Mouse (Mus musculus): Measurements from ENCODE around the gene Olfr282. TPM values are rescaled to one million over a fixed set of nuclear protein-coding genes. Genes with fewer than 3 reads are reported as not detected.

The Olfr282 gene
- polyA plus RNA-seq, 1 experiment from 2014 or later: not detected

DNA sequence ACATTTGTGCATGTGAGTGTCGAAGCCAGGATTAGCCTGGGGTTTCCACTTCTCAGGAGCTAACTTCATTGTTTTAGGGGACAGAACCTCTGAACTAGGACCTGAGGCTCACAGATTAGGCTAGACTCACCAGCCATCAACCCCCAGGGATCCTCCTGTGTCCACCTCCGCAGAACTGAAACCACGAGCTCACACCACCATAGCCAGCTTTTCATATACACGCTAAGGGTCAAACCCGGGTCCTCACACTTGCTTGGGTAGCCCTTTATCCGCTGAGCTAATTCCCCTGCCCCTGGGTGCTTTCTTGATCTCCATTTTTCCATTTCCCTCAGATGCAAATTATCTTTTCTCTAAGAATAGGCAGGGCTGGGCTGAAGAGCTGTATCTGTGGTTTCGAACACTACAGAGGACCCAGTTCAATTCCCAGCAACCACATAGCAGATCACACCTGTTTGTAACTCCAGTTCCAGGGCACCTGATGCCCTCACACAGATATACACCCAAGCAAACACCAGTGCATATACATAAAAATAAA, 48.6 kb downstream of the Olfr282 start:
- H3K36me3 ChIP-seq: no peaks in the 10 kb centered on the region
- no peak for ATAC-seq (replicated peaks)
- H3K4me2 ChIP-seq (replicated peaks): no peak overlapping the region
- H3K27ac ChIP-seq (replicated peaks): no peak overlapping the region
- H3K9ac ChIP-seq (replicated peaks): no peak overlapping the region
- H3K9me3 ChIP-seq: no peaks in the 10 kb centered on the region
- no peaks in the 10 kb centered on the region for H3K27me3 ChIP-seq
- H3K4me1 ChIP-seq: no peaks in the 10 kb centered on the region
- no peak overlapping the region for H3K4me3 ChIP-seq
- WGBS: 72% methylated on average over 7 of the region's 7 CpGs

DNA sequence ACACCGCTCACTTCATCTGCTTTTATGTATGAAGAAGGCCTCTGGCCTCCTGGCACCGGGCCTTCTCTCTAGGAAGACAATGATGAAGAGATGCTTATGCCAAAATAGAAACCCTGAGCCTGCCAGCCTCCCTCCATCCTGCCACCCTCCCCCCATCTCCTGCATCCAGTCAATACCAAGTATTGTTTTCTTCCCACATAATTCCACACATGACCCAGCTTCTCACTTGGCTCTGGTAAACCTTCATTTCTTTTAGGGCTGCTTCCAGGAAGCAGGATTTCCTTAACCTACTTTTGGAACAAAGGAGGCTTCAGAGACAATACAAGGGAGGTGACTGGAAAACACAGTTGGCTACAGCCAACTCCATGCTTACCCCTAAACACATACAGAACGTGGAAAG, 51.7 kb downstream of the Olfr282 start, which contains the start of gene Lalba:
Gene Lalba, minus strand, starts transcription at position 21 of the 400 bp plus-strand sequence.
- H3K9ac ChIP-seq (replicated peaks): no peak within 1 kb of the TSS
- ATAC-seq (replicated peaks): no peak
- no peaks in the 10 kb centered on the region for H3K36me3 ChIP-seq
- no peaks in the 10 kb centered on the region for H3K27me3 ChIP-seq
- H3K27ac ChIP-seq (replicated peaks): no peak within 1 kb of the TSS
- no peak within 1 kb of the TSS for H3K4me2 ChIP-seq (replicated peaks)
- H3K4me3 ChIP-seq: no peak within 1 kb of the TSS
- no peaks in the 10 kb centered on the region for H3K4me1 ChIP-seq
- WGBS: 59% methylated on average over 3 of the region's 3 CpGs
- no peaks in the 10 kb centered on the region for H3K9me3 ChIP-seq

DNA sequence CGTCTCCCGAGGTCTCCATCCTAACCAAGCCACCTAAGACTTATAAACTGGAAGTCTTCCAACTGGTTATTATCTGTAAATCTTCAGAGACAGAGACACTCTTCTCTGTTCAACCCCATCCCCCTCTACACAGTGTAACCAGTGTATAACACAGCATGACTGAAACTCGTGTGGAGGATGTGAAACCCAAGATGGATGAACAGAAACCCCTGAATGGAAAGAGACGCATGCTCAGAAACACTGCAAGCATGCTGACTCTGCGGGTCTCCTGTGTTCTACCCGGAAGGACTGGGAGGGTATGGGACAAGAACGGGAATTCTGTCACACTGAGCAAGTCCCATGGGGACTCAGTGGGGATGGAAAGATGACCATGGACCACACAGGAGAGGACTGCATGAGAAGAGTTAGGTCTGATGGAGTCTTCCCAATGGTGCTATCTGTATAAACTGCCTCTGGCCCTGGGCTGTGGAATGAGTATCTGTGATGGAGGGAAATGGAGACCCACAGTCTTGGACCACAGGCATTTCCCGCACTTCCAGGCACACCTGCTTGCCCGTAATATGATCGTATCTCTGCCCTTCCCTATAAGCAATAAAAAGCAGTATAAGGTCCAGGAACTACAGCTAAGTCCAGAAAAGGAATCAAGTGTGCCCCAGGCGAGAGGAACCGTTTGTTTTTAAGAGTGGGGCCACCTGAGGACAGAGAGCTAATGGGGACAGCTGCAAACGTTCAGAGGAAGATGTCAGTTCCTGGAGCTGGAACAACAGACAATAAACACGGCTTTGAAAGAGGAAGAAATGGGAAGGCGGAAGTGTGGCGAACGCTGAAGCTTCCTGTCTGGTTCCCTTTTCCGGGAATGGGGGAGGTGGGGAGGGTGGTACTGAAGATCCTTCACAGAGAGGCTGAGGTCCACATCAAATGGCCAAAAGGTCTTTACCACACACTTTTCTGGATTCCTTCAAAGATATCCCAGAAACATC, 53.2 kb downstream of the Olfr282 start:
- Histone ChIP-seq H3K4me1 (no peaks in the 10 kb centered on the region), H3K4me2 (replicated peaks) (no peak overlapping the region), H3K4me3 (no peak overlapping the region), H3K27me3 (no peaks in the 10 kb centered on the region), H3K9me3 (no peaks in the 10 kb centered on the region), H3K9ac (replicated peaks) (no peak overlapping the region), H3K27ac (replicated peaks) (no peak overlapping the region), H3K36me3 (no peaks in the 10 kb centered on the region)
- no peak for ATAC-seq (replicated peaks)
- WGBS: 83% methylated on average over 18 of the region's 18 CpGs

DNA sequence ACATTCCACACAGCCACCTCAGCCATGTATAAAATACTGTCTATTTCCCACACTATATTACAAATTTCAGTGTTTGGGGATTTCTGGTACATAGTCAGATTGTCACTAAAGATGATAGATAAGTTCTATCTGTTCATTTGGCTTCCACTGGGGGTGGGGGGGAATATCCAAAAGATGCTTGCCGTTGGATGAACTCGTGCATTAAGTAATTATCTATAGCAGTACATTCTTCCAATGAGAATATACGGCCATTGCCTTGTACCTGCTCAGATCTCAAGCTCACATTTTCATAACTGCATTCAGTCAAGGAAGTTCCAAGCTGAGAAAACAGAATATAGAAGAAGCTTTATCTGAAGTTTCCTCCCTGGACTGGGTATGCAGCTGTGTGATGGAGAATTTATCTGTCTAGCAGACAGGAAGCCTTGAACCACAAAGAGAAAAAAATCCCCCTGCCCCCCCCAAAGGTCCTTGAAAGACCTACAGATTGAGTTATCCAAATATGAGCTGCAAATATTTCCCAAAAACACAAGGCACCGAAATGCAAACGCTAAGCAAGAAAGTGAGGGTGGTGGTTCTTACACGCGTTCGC, 55.5 kb downstream of the Olfr282 start:
- Histone ChIP-seq H3K27ac (replicated peaks) (no peak overlapping the region), H3K9me3 (no peaks in the 10 kb centered on the region), H3K36me3 (no peaks in the 10 kb centered on the region), H3K27me3 (no peaks in the 10 kb centered on the region), H3K4me1 (no peaks in the 10 kb centered on the region), H3K9ac (replicated peaks) (no peak overlapping the region), H3K4me3 (no peak overlapping the region), H3K4me2 (replicated peaks) (no peak overlapping the region)
- WGBS: 94% methylated on average over 8 of the region's 8 CpGs
- no peak for ATAC-seq (replicated peaks)

Other genes with a start within 250 kb of the Olfr282 start
- gene Olfr288, start 235.7 kb upstream of the Olfr282 start, polyA plus RNA-seq (2015; fragmentation: Nextera tagmentation; extraction: Ambion mirVana): not detected in 2 replicates
- gene Gm44579, start 210.2 kb upstream of the Olfr282 start, polyA plus RNA-seq (2015; fragmentation: Nextera tagmentation; extraction: Ambion mirVana): not detected in 2 replicates
- not detected in 2 replicates for gene Olfr287, start 210.2 kb upstream of the Olfr282 start, polyA plus RNA-seq (2015; fragmentation: Nextera tagmentation; extraction: Ambion mirVana)
- gene Olfr286, start 196.8 kb upstream of the Olfr282 start, polyA plus RNA-seq (2015; fragmentation: Nextera tagmentation; extraction: Ambion mirVana): not detected in 2 replicates
- not detected in 2 replicates for gene H1fnt, start 173.9 kb upstream of the Olfr282 start, polyA plus RNA-seq (2015; fragmentation: Nextera tagmentation; extraction: Ambion mirVana)
- gene Zfp641, start 135.1 kb upstream of the Olfr282 start, polyA plus RNA-seq (2015; fragmentation: Nextera tagmentation; extraction: Ambion mirVana): 3.3 and 4.2 TPM in 2 replicates
- not detected in 2 replicates for gene Olfr285, start 113.9 kb upstream of the Olfr282 start, polyA plus RNA-seq (2015; fragmentation: Nextera tagmentation; extraction: Ambion mirVana)
- gene Olfr284, start 90.2 kb upstream of the Olfr282 start, polyA plus RNA-seq (2015; fragmentation: Nextera tagmentation; extraction: Ambion mirVana): not detected in 2 replicates
- not detected in 2 replicates for gene Olfr283, start 50.3 kb upstream of the Olfr282 start, polyA plus RNA-seq (2015; fragmentation: Nextera tagmentation; extraction: Ambion mirVana)
- gene Olfr281, start 21.4 kb downstream of the Olfr282 start, polyA plus RNA-seq (2015; fragmentation: Nextera tagmentation; extraction: Ambion mirVana): not detected in 2 replicates
- not detected in 2 replicates for gene OR5BS1P, start 38.7 kb downstream of the Olfr282 start, polyA plus RNA-seq (2015; fragmentation: Nextera tagmentation; extraction: Ambion mirVana)
- not detected in 2 replicates for gene Lalba, start 51.5 kb downstream of the Olfr282 start, polyA plus RNA-seq (2015; fragmentation: Nextera tagmentation; extraction: Ambion mirVana)
- gene Olfr279, start 61.2 kb downstream of the Olfr282 start, polyA plus RNA-seq (2015; fragmentation: Nextera tagmentation; extraction: Ambion mirVana): not detected in 2 replicates
- 140 and 152 TPM in 2 replicates for gene Kansl2, start 103.0 kb downstream of the Olfr282 start, polyA plus RNA-seq (2015; fragmentation: Nextera tagmentation; extraction: Ambion mirVana)
- gene Ccnt1, start 139.7 kb downstream of the Olfr282 start, polyA plus RNA-seq (2015; fragmentation: Nextera tagmentation; extraction: Ambion mirVana): 66.5 and 72.0 TPM in 2 replicates
- gene 4930415O20Rik, start 139.8 kb downstream of the Olfr282 start, polyA plus RNA-seq (2015; fragmentation: Nextera tagmentation; extraction: Ambion mirVana): 0.56 TPM in 1 of 2 replicates, not detected in the other
- gene Adcy6, start 178.9 kb downstream of the Olfr282 start, polyA plus RNA-seq (2015; fragmentation: Nextera tagmentation; extraction: Ambion mirVana): 12.5 and 13.8 TPM in 2 replicates
- 134 and 138 TPM in 2 replicates for gene Cacnb3, start 199.6 kb downstream of the Olfr282 start, polyA plus RNA-seq (2015; fragmentation: Nextera tagmentation; extraction: Ambion mirVana)
- 23.5 and 25.0 TPM in 2 replicates for gene Ddx23, start 231.7 kb downstream of the Olfr282 start, polyA plus RNA-seq (2015; fragmentation: Nextera tagmentation; extraction: Ambion mirVana)
- gene Rnd1, start 246.2 kb downstream of the Olfr282 start, polyA plus RNA-seq (2015; fragmentation: Nextera tagmentation; extraction: Ambion mirVana): 11.0 and 12.8 TPM in 2 replicates